Mouse (Mus musculus) embryo, embryonic 11.5 days (tissue): ENCODE measurements around the gene Sag.
A peak's percentile ranks its signal among the peaks of the same experiment; 100 is the strongest.

Source experiments
- DNase-seq: peaks from one replicate; pipeline ENCODE4 v3.0.0-alpha.2; 2012; ENCODE audit warnings: low read depth, low spot score

The Sag gene

DNA sequence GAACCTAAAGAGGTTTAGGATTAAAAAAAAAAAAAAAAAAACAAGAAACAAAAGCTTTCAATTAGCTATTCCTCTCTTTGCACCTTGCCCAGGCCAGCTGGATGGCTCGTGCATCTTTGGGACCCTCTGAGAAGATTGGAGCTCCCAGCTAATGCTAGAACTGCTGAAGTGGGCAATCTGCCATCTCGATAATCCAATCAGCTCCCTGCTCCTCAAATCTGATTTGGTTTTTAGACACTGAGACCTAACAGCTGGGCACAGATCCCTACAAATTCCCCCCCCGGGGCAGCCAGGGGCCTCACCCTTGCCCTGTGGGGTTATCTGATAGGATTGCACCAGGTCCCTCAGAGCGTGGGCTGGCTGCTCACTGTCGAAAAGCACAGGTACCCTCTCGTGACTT lies at the start of gene Sag:
Sag (plus strand) TSS at position 105 of the 400 bp plus-strand sequence.
- DNase-seq = no peak

DNA sequence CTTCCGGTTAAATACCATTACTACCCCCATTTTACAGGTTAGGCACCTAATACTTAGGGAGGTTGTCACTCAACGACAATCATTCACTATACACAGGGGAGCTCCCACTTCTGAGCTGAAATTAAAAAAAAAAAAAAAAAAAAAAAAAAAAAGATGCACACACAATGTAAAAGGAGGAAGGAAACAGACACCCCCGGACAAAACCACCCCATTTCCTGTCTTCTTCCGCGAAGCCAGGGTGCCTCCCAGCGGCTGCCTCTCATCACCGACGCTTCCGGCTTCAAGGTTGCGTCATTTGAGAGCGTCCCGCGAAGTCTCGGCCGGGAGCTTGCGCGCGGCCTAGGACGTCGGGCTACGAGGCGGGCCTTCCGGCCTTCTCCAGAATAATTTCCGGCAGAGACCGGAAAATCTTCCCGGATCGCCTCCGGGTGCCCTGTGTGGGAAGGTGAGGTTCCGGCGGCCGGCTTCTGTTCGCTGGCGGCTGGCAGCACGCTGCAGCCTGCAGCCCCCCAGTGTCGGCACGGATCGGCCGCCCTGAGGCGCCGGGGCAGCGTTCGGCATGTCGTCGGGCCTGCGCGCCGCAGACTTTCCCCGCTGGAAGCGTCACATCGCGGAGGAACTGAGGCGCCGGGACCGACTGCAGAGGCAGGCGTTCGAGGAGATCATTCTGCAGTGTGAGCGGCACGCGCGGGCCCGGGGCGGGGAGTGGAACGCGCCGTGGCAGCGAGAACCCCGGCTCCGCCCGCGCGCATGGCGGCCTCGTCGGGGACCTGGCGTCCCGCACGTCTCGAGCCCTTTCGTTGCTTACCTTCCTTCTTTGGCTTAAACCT lies 47.6 kb upstream of the Sag start, which contains the start of gene Atg16l1:
Atg16l1 (plus strand) TSS at position 230 of the 830 bp plus-strand sequence.
- DNase-seq = peak; percentile 90

DNA sequence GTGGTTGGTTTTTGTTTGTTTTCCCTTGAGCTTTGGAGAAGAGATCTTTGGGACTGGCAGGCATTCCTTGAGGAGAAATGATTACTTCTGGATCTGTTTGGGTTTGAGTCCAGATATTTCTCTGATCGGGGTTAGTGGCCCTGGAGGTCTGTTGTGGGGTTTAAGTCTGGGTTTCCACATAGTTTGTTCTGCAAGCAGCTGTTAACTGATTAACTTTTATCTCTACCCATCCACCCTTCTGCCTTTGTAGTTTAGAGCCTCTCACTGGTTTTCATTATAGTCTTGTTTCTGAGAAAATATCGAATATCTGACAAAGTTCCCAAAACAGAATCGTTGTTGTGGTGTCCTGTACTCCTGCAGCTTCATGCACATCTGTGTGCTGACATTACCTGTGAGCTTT lies 39.7 kb upstream of the Sag start:
- no peak for DNase-seq

DNA sequence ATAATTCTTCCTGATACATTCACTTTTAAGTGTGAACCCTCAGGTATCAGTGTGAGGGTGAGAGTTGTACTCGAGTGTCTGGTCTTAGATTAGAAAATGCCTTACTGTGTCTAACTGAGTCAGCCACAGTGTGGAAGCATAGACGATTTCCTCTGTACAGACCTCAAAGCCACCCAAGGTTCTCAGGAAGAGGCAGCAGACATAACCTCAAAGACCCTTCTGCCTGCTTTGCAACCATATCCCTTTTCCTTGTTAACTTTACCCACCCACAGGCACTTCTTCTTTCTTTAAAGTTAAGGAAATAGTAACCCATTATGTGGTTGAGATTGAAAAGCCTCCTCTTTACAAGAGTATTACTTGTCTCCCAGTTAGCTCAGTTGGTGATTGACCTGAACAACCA lies 37.7 kb upstream of the Sag start:
- no peak for DNase-seq

DNA sequence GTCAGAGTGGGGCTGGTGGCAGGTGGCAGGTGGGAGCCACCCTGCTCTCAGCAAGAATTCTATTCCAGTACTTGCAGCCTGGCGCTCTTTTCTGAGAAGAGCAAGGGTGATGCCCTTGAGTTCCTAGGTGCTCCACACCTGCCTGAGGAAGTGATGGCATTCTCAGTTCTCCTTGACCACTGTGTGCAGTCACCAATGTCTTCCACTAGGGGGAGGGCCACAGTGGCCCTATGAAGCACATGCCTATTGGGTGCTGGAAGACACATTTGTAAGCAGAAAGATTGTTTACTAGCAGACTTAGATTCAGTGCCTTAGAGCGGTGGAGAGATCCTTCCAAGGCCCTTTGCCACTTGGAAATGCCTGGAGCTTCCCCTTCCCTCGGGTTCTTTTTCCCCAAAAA lies 37.2 kb upstream of the Sag start:
- DNase-seq = no peak

DNA sequence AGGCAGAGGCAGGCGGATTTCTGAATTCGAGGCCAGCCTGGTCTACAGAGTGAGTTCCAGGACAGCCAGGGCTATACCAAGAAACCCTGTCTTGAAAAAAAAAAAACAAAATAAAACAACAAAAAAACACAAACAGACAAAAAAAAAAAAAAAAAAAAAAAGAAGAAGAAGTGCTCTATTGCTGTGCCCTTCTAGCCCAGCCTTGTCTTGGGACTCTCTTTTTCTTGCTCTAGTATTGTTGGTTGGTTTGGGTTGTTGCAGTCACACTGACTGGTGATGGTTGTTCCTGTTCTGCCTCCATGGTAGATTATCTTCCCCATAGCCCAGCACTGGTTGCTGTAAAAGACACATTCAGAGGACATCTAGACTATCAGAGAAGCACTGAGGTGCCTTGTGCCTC lies 34.2 kb upstream of the Sag start:
- DNase-seq = no peak

DNA sequence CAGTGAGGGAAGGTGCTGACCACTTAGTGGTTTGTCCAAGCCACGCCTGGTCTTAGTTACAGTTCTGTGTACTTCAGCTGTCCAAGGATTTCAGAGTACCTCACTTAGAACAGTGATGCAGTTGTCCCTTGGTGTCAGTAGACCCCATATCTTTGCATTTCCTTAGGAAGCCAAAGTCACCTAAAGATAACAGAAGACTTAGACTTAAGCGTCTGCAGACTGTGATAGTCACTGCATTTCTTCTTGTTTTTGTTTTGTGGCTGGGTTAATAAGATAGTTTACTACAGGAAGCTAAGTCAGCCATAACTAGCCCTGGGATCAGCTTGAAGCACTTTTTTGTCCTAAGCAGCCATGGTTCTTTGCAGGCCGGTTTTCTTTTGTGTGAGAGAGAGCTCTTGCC lies 33.0 kb upstream of the Sag start:
- no peak for DNase-seq

DNA sequence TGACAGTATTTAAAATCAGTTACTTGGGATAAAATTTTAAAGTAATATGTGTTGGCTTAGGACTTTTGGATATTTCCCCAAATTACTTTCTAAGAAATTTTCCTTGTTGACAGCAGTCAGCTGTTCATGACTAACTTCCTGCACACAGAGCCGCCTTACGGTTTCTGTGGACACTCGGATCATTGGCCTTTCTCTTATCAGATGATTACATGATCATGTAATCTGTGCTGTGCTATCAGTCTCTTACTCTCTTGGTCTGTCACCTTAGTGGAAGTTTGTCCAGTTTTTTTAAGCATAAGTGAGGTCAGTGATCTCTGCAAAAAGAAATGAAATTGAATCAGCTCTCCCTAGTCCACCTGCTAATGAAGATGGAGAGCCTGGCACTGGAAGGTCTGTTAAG lies 31.8 kb upstream of the Sag start:
- no peak for DNase-seq

DNA sequence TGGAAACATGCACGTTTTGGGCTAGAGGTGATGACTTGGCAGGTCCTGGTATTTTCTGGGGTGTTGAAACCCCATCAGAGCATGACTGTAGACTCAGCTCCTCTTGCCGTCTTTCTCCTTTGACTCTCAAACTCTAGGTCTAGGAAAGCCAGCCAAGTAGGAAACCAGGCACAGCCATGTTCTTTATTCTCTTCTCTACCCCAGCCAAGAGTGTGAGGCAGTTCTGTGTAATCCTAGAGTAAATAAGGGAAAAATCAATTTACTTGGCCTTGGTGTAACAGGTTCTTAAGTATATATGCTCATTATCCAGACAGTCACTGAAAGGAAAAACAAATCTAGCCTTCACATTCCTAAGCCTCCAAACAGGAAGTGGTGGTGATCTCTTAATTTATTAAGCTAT lies 30.1 kb upstream of the Sag start:
- no peak for DNase-seq

DNA sequence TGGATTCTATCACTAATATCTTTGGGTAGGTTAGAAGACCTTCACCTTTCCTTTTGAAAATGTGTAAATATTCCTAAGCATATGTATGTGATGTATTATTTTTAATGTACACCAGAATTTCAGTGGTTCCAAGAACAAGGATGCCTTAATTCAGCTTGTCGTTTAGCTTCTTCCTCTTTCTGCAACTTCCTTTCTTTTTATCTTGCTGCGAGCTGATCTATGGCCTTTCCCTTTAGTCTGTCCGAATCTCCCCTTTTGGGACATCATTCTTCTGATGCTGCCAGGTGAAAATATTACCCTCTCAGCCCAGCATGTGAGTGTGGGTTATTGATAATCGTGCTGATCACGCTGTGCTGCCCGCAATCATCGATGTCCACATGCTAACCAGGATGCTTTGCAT lies 28.6 kb upstream of the Sag start:
- DNase-seq = no peak

DNA sequence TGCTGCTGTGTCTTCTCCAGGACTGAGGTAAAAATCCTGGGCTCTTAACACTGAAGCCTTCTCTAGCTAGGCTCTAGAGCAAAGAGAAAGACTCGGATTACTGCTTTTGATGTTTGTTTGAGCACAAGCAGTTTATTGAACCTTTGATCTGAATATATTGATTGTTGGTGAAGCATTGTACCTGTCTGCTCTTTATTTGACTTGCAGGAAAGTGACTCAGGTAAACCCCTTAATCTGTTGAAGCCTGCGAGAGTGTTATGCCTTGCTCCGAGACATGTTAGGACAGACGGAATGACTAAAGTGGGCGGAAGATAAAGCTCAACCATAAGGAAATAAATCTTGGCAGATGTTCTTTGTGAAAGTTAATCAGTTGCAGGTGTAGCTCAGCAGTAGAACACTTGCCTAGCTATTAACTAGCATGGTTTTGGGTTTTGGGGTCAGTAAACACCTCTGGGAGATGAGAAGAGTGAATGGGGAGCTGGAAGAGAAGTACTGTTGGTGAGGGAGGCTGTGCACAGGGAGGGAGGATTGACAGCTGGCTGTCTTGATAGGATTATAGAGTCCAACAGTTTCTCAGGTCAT lies 24.2 kb upstream of the Sag start:
- no peak for DNase-seq

DNA sequence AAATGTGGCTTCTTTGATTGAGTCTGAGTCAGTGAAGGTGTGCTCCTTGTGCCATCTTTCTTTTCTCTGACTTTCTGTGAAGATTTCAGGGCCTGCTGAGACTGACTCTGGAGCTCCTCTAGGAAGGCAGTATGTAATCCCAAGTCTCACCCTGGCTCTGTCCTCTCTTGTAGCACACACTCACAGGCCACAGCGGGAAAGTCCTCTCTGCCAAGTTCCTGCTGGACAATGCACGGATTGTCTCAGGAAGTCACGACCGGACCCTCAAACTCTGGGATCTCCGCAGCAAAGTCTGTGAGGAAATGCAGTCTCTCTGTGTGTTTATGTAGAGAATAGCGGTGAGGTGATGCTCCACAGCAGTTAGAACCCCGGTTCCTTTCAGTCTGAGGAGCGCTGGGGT lies 17.8 kb upstream of the Sag start:
- no peak for DNase-seq

DNA sequence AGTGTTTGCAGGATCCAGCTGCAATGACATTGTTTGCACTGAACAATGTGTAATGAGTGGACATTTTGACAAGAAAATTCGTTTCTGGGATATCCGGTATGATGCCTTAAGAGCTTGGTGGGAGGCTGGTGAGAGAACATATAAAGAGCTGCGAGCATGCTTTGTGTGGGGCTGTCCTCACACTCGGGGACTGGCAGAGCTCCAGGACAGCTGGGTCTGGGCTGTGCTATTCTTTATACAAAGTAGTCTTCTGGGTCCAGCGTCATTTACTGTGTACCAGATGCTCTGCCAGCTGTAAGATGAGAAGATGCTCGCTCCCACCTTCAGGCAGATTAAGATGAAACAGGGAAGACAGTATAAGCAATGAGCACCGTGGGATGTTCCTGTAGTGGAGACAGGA lies 17.2 kb upstream of the Sag start:
- DNase-seq = no peak

DNA sequence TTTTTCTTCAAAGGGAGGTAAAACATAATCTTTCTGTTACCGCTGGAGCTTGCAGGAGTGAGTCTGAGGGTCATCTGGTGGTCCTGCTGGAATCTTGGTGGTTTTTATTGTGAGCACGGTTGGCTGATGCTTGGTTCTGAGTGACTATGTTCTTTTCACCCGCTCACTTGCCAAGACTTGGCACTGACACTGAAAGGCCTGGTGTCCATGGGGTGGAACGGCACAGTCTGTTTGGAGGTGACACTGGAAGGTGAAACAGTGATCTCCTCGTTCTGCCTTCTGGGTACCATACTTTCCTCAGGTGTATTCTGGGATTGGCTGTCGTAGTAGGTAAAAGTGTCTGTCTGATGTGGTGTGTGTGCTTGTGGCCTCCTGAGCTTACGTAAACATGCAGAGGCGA lies 13.8 kb upstream of the Sag start:
- DNase-seq = no peak

DNA sequence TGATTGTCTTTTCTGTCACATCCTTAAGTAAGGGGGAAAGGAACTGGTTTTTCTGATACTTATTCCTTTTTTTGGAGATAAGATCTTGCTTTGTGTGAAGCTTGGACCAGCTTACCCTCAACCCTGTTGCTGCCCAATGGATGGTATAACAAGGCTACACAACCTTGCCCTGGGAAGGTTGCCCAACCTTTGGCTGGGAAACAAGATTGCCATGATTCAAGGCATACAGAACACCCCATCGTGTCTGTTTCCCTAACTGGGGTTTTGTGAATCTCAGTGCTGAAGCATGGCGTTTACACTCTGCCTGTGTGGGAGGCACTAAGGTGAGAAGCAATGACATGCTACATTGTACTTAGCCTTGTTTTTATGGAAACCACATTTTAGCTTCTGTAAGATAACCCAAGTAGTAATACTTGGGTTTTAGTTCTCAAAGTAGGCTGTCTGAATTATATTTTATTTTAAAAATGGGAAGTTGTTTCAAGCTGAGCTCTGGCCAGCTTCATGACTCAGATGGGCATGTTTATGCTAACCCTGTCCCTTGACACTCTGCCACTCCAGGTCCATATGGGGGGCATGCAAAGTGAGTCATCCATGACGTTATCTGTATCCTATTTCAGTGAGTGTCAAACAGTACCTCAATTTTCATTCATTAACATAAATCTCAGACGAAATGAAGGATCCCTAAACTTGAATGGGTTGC lies 10.9 kb upstream of the Sag start:
- DNase-seq = no peak

DNA sequence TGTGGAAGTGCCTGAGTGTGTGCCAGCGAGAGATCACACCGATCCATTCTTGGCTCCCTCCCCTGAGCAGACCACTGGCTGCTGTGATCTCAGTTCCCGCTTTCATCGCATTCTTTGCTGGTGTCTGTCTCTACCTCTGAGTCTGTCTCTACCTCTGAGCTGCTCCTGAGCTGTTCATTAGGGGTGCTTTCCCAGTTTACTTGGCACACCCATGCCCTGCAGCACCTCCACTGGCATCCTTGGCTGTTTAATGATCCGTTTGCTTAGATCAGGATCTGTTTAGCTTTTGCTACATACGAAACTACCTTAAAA lies 10.4 kb upstream of the Sag start:
- DNase-seq = no peak

DNA sequence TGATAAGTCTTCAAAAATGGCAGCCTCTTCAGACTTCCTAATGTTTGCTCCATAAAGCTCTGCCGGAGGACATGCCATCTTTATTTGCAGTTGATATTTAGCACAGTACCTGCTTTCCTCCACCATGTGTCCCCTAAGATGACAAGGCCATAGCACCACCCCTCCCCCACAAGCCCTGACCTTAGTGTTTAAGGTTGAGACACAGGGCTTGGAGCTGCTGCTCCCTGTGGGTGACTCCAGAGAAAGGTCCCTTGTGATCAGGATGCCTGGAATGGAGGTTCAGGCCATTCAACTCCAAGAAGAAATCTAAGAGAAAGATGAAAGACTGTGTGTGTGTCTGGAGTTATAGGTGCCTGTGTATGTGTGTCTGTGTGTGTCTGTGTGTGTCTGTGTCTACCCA lies 5.8 kb upstream of the Sag start:
- DNase-seq = no peak

DNA sequence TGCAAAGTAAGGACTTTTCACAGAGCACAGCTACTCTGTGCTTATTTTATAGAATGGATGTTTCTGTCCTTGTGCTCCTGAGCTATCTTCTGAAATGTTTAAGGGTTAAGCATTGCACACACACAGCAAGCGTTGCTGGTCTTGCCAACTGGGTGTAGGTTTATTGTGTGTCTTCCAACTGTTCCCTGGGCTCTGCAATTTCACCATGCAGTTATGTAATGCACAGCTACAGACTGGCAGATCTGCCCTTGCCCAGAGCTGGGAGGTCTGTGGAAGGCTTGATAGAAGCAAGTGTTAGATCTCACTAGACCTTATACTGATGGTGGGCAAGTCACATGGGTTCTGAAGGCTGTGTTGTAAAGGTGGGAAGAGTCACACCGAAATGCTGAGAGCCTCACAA lies 5.2 kb upstream of the Sag start:
- DNase-seq = no peak

DNA sequence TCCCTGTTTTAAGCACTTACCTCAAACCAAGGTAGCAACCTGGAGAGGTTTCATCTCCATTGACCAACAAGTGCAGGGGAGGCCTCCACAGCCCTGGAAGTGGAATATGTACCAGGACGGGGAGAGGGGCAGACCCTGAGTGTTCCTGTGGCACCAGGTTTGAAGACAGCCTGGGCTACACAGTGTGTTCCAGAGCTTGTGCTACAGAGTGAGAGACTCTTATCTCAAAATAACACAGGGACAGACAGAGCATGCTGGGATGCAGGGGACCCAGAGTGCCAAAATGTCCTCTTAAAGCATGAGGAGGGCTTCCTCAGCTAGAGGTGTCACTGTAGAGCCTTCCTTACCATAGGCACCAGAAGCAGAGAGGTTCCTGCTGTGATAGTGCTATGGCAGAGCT lies 4.3 kb downstream of the Sag start:
- DNase-seq = no peak

DNA sequence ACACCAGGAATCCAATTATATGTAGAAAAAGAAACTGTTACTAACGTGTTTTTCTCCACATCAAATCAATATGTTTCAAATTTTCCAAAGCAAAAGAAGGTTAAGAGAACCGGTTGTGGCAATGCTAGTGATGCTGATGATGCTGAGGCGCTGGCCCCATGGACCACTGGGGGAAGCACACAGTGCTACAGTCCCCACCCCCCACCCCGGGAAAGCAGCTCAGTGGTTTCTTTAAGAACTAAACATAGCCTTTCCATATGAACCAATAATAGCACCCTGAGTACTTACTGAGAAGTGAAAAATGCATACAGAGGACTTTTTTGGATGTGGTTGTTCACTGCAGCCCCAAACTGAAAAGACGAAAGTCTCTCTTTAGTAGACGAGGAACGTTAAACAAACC lies 7.9 kb downstream of the Sag start:
- DNase-seq = no peak

DNA sequence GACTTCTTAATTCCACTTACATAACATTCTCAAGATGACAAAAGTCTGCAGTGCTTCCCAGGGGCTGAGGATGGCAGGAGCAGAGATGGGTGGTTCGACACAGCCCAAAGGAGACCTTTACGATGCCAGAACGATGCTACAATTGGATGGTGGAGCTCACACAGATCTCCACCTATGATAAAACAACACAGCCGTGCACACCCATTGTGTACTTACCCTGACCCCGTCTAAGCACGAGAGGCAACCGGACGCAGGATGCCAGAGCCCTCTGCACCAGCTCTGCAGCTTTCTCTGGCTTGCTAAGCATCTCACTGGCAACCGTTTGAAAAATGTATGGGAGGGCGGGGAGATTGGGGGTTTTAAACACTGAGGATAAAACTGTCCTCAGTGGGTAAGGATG lies 8.6 kb downstream of the Sag start:
- DNase-seq = no peak

DNA sequence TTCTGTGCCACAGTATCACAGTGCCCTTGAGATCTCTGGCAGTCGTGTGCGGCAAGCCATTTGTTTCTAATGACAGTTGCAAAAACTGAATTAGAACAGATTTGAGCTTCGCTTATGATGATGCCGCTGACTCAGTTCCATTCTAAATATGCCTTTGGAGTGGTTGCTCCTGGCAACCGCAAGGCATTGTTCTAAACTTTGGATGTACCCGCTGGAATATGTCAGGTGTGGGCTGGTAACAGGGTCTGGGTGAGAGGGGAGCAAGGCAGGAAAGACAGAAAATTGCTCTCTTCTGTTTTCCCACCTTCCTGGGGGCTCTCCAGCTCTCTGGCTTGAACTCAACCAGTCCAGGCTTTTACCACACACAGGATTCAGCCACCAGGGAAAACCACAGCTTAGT lies 9.7 kb downstream of the Sag start:
- DNase-seq = no peak

DNA sequence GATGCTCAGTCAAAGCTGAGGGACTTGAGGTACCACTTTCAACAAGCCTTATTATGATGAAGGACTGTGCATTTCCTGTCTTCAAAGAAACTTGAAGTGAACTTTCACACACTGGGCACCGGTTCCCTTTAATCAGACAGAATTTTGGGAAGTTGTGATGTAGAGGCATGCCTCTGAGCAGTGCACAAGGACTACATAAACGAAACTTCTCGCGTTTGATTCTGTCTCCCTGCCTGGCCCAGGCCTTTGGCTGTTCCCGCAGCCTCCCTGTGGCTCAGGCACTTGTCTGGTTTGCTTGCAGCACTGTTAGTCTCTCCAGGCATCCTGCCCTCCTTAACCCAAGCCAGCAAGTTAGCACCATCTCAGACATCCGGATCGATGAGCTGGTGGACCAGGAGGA lies 10.2 kb downstream of the Sag start:
- DNase-seq = no peak
